Comparison of ENCODE assay signal across 1 mouse cellular context in genomic region chr11:75566276-75567196, GRCm38 (mm10).
TF ChIP-seq lines count a peak whose summit lies in the region.

No protein-coding gene starts in this region.

TF ChIP-seq in MEL, 35 proteins besides CTCF, POLR2A, EP300 and RAD21:
- TF ChIP-seq E2F4 (IDR thresholded peaks at IDR 0.05; ENCODE audit: borderline replicate concordance, low read depth, low read length) = no peak
- 0 out of 2 replicates have a peak, but pooled peaks have one; percentile 18 for TF ChIP-seq SIN3A (IDR thresholded peaks at IDR 0.05; ENCODE audit: low read length)
